Mouse (Mus musculus) megakaryocyte, embryonic 14.5 days (primary cell): ENCODE measurements around the gene Ifi35. TPM values are rescaled to one million over a fixed set of nuclear protein-coding genes. Genes with fewer than 3 reads are reported as not detected.
A peak's percentile ranks its signal among the peaks of the same experiment; 100 is the strongest.
"Not testable (repeated sequence)": the region's sequence is repeated elsewhere in the genome, so short reads cannot be mapped to it uniquely, and the experiment has no call there.

Source experiments
- H3K27me3 ChIP-seq: replicated peaks from 2 replicates; pipeline ENCODE3; 2012; ENCODE audit warnings: inconsistent platforms
- H3K36me3 ChIP-seq: replicated peaks from 2 replicates; pipeline ENCODE3; 2012; ENCODE audit warnings: low read length, inconsistent platforms, mixed read lengths
- H3K4me1 ChIP-seq: 2 replicates; pipeline ENCODE4 v1.6.1; 2012; ENCODE audit warnings: inconsistent platforms
- H3K4me3 ChIP-seq: replicated peaks from 2 replicates; pipeline ENCODE3; 2012; ENCODE audit warnings: moderate library complexity, mild to moderate bottlenecking, inconsistent platforms
- H3K9me3 ChIP-seq: 2 replicates; pipeline ENCODE4 v1.6.1; 2012; ENCODE audit warnings: inconsistent platforms
- FLI1 ChIP-seq: IDR thresholded peaks from 2 replicates; pipeline ENCODE4 v1.6.1; 2012; ENCODE audit warnings: low read length, inconsistent platforms, mixed read lengths
- GATA1 ChIP-seq: IDR thresholded peaks from 3 replicates; pipeline ENCODE4 v1.6.1; 2012; ENCODE audit warnings: mixed read lengths, low read length, inconsistent platforms, borderline replicate concordance
- polyA plus RNA-seq: library from polyadenylated mRNA; stranded (reverse); fragments of >175 nt; gene quantifications from 2 replicates; pipeline ENCODE4 v1.2.3, GENCODE M21; 2012; ENCODE audit warnings: low replicate concordance; ENCODE audit not compliant: insufficient read depth

The Ifi35 gene
- polyA plus RNA-seq, 1 experiment: 15.6 TPM

- peaks cover 33% of the 10 kb centered on the region for H3K36me3 ChIP-seq
- peaks cover 45% of the 10 kb centered on the region for H3K4me1 ChIP-seq
- H3K27me3 ChIP-seq: no peaks in the 10 kb centered on the region
- TF ChIP-seq FLI1 (no peak), GATA1 (no peak)
- H3K4me3 ChIP-seq: peak overlapping the region; percentile 99
- no peaks in the 10 kb centered on the region for H3K9me3 ChIP-seq
Observed at GRCm38 (mm10) chr11:101426165-101426564, 22.0 kb upstream of the Ifi35 start.

GRCm38 (mm10) chr11:101431327-101431726, 16.9 kb upstream of the Ifi35 start:
- no peak for TF ChIP-seq GATA1
- H3K9me3 ChIP-seq: no peaks in the 10 kb centered on the region
- H3K36me3 ChIP-seq: peaks cover 77% of the 10 kb centered on the region
- H3K27me3 ChIP-seq: no peaks in the 10 kb centered on the region
- peaks cover 29% of the 10 kb centered on the region for H3K4me1 ChIP-seq
- H3K4me3 ChIP-seq: no peak overlapping the region

GRCm38 (mm10) chr11:101433396-101433795, 14.8 kb upstream of the Ifi35 start:
- peaks cover 18% of the 10 kb centered on the region for H3K4me1 ChIP-seq
- no peaks in the 10 kb centered on the region for H3K27me3 ChIP-seq
- H3K36me3 ChIP-seq: peaks cover 80% of the 10 kb centered on the region
- H3K9me3 ChIP-seq: no peaks in the 10 kb centered on the region
- TF ChIP-seq FLI1 (no peak), GATA1 (no peak)
- H3K4me3 ChIP-seq: no peak overlapping the region

GRCm38 (mm10) chr11:101435831-101436230, 12.4 kb upstream of the Ifi35 start:
- Histone ChIP-seq H3K27me3 (no peaks in the 10 kb centered on the region), H3K4me3 (no peak overlapping the region), H3K4me1 (peaks cover 15% of the 10 kb centered on the region), H3K36me3 (peaks cover 55% of the 10 kb centered on the region), H3K9me3 (no peaks in the 10 kb centered on the region)
- TF ChIP-seq GATA1 (no peak), FLI1 (no peak)

DNA sequence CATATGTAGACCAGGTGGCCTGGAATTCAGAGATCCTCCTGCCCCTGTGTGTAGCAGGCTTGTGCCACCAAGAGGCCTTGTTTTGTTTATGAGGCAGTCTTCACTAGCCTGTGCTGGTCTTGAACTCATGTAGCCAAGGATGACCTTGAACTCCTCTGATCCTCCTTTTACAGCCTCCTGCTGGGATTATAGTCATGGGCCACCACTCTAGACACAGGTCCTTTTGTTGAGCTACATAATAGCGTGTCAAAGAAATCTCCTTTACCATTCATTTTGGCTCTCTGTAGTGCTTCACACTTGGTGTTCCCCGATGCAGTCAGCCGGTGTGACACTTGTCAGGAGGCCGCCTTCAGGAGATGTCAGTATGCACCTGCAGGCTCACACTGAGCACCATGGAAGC, 11.3 kb upstream of the Ifi35 start:
- peaks cover 45% of the 10 kb centered on the region for H3K36me3 ChIP-seq
- no peaks in the 10 kb centered on the region for H3K9me3 ChIP-seq
- no peak for TF ChIP-seq FLI1
- no peak for TF ChIP-seq GATA1
- peaks cover 15% of the 10 kb centered on the region for H3K4me1 ChIP-seq
- H3K4me3 ChIP-seq: no peak overlapping the region
- no peaks in the 10 kb centered on the region for H3K27me3 ChIP-seq

DNA sequence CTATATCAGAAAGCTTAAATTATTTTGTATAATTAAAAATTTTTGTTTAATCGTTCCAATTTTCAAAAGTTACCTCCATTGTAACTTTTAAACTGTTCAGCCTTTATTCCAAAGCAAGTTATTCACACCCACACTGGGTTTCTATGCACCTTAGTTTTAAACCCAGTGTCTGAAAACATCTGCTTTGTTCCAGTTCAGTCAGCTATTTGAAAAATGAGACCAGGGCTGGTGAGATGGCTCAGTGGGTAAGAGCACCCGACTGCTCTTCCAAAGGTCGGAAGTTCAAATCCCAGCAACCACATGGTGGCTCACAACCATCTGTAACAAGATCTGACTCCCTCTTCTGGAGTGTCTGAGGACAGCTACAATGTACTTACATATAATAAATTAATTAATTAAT, 10.2 kb upstream of the Ifi35 start:
- H3K4me1 ChIP-seq: peaks cover 18% of the 10 kb centered on the region
- H3K4me3 ChIP-seq, H3K9me3 ChIP-seq, H3K27me3 ChIP-seq: not testable (repeated sequence)
- H3K36me3 ChIP-seq: peaks cover 37% of the 10 kb centered on the region

DNA sequence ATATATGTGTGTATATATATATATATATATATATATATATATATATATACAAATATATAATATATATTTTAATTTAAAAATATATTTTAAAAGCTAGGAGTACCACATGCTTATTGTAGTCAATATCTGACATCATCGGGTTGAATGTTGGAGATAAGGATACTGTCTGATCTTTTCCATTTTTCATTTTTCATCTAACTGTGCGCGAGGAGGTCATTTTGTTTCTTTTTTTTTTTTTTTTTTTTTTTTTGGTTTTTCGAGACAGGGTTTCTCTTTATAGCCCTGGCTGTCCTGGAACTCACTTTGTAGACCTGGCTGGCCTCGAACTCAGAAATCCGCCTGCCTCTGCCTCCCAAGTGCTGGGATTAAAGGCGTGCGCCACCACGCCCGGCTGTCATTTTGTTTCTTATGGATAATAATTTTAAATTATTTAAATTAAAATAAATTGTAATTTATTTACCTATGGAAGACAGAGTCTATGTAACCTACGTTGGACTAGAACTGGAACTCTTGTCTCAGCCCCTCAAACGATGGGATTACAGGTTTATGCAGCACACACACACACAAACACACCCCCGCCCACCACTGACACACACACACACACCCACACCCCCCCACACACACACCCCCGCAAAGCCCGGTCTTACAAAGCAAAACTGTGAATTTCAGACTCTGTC, 6.6 kb upstream of the Ifi35 start:
- Histone ChIP-seq H3K4me3 (peak overlapping the region; percentile 95), H3K4me1 (peaks cover 32% of the 10 kb centered on the region), H3K36me3 (peaks cover 38% of the 10 kb centered on the region)
- not testable (repeated sequence) for H3K9me3 ChIP-seq, H3K27me3 ChIP-seq

DNA sequence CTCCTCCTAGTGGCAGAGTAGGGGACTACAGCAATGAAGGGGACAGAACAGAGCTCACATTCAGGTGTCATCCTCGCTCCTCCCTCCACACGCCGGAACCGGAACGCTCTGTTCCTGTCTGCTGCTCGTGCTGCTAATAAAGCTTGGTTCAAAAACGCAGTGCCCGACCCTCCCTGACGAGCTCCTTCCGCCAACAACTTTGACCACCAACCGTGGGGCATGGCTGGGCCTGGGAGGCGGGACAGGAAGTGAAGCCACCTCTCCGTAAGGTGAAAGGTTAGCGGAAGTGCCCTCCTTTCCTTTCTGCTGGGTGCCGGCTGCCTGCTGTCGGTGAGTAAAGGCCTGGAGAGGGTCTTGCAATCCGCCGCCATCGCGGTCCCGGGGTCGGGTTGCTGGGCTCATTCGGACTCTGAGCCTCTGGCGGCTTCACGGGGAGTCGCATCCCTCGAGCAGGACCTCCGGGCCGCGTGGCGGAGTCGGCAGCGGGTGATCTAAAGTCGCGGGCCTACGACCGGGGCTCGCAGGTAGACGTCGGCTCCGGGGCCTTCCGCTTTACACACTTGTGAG, 6.0 kb upstream of the Ifi35 start, which contains the start of gene Rpl27:
Rpl27 (plus strand) TSS at position 172 of the 567 bp plus-strand sequence.
- H3K4me1 ChIP-seq: peaks cover 30% of the 10 kb centered on the region
- peak within 1 kb of the TSS; percentile 95 for H3K4me3 ChIP-seq
- H3K36me3 ChIP-seq: peaks cover 33% of the 10 kb centered on the region

GRCm38 (mm10) chr11:101442760-101443159, 5.4 kb upstream of the Ifi35 start:
- Histone ChIP-seq H3K27me3 (no peaks in the 10 kb centered on the region), H3K9me3 (no peaks in the 10 kb centered on the region), H3K36me3 (peaks cover 32% of the 10 kb centered on the region), H3K4me3 (peak overlapping the region; percentile 95), H3K4me1 (peaks cover 34% of the 10 kb centered on the region)
- TF ChIP-seq GATA1: no peak
- no peak for TF ChIP-seq FLI1

More for the DNA sequence above, 6.0 kb upstream of the Ifi35 start, which contains the start of gene Rpl27:
- Histone ChIP-seq H3K27me3 (no peaks in the 10 kb centered on the region), H3K9me3 (no peaks in the 10 kb centered on the region)
- TF ChIP-seq GATA1 (no peak), FLI1 (peak; percentile 58)

DNA sequence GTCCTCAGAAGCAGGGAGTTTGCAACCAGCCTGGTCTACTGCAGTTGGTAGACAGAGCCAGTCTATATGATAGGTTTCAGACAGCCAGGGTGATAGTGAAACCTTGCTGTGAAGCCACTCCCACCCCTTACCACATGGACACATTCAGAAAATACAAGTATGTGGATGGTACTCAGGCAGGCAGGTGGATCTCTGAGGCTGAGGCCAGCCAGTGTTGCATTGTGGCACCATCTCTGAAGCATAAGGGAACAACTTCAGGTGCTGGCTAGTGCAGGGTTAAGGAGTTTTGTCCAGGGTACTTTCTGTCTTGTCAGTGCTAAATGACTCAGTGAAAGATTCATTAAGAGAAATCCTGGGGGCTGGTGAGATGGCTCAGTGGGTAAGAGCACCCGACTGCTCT, 1.9 kb upstream of the Ifi35 start:
- H3K36me3 ChIP-seq: peaks cover 33% of the 10 kb centered on the region
- H3K27me3 ChIP-seq: no peaks in the 10 kb centered on the region
- no peak for TF ChIP-seq FLI1
- TF ChIP-seq GATA1: no peak
- peaks cover 58% of the 10 kb centered on the region for H3K4me1 ChIP-seq
- H3K9me3 ChIP-seq: no peaks in the 10 kb centered on the region
- H3K4me3 ChIP-seq: no peak overlapping the region

DNA sequence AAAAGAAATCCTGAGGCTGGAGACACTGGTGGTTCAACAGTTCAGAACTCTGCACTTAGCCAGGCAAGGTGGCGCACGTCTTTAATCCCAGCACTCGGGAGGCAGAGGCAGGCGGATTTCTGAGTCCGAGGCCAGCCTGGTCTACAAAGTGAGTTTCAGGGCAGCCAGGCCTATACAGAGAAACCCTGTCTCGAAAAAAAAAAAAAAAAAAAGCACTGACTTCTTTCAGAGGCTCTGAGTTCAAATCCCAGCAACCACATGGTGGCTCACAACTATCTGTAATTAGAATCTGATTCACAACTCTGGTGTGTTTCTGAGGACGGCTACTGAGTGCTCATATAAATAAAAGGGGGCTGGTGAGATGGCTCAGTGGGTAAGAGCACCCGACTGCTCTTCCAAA, 1.3 kb upstream of the Ifi35 start:
- not testable (repeated sequence) for H3K4me3 ChIP-seq, H3K27me3 ChIP-seq, H3K9me3 ChIP-seq
- peaks cover 34% of the 10 kb centered on the region for H3K36me3 ChIP-seq
- H3K4me1 ChIP-seq: peaks cover 64% of the 10 kb centered on the region
